Mouse (Mus musculus) lung, embryonic 16.5 days (tissue): ENCODE measurements around the gene Zw10. TPM values are rescaled to one million over a fixed set of nuclear protein-coding genes. Genes with fewer than 3 reads are reported as not detected.
A peak's percentile ranks its signal among the peaks of the same experiment; 100 is the strongest.

Experiments used
- ATAC-seq: fragments of 200-750 bp; cut with Nextera tagmentation; 2 replicates; pipeline ENCODE4 v1.8.0; 2017; ENCODE audit warnings: low read depth, mild to moderate bottlenecking, moderate library complexity
- H3K27ac ChIP-seq: fragments of 300-500 bp; sonication (generic); 2 replicates; pipeline ENCODE4 v1.5.1; 2014; ENCODE audit warnings: mild to moderate bottlenecking, control low read depth, low read length
- H3K27me3 ChIP-seq: fragments of 300-500 bp; sonication (generic); 2 replicates; pipeline ENCODE4 v1.6.1; 2014; ENCODE audit warnings: low read depth, low read length, mixed read lengths; ENCODE audit not compliant: control insufficient read depth, insufficient read depth
- H3K36me3 ChIP-seq: fragments of 300-500 bp; sonication (generic); 2 replicates; pipeline ENCODE4 v1.6.1; 2014; ENCODE audit warnings: low read length; ENCODE audit not compliant: control insufficient read depth, insufficient read depth
- H3K4me1 ChIP-seq: fragments of 300-500 bp; sonication (generic); replicated peaks from 2 replicates; pipeline ENCODE4 v1.6.1; 2014; ENCODE audit warnings: low read length, mixed read lengths; ENCODE audit not compliant: control insufficient read depth, insufficient read depth
- H3K4me2 ChIP-seq: fragments of 300-500 bp; sonication (generic); 2 replicates; pipeline ENCODE4 v1.6.1; 2014; ENCODE audit warnings: low read depth, low read length, control low read depth
- H3K4me3 ChIP-seq: fragments of 300-500 bp; sonication (generic); 2 replicates; pipeline ENCODE4 v1.5.1; 2014; ENCODE audit warnings: mild to moderate bottlenecking, low read length, control low read depth
- H3K9ac ChIP-seq: fragments of 300-500 bp; sonication (generic); 2 replicates; pipeline ENCODE4 v1.6.1; 2014; ENCODE audit warnings: low read length, control low read depth
- H3K9me3 ChIP-seq: fragments of 300-500 bp; sonication (generic); 2 replicates; pipeline ENCODE4 v1.6.1; 2016; ENCODE audit warnings: low read length; ENCODE audit not compliant: control insufficient read depth
- WGBS: fragments of 180-500 bp; shearing (Covaris S2); extraction: QIAGEN DNeasy Blood & Tissue Kit; methylation state at CpG from one replicate; pipeline ENCODE4 v1.1.7; 2014; 5-methylcytosine and 5-hydroxymethylcytosine counted together
- polyA plus RNA-seq: library from polyadenylated mRNA; unstranded; fragments of >200 nt; fragmentation: Nextera tagmentation; extraction: Ambion mirVana; gene quantifications from 2 replicates; pipeline ENCODE4 v1.2.1, GENCODE M21; 2015

Zw10 gene
- 41.2 and 43.5 TPM in 2 replicates for polyA plus RNA-seq

GRCm38 (mm10) chr9:49055333-49056205, at the start of gene Zw10:
Gene Zw10 (plus strand): TSS chr9:49055613.
- WGBS: under 1% methylated on average over 53 of the region's 53 CpGs
- Histone ChIP-seq H3K4me2 (peak within 1 kb of the TSS; percentile 74), H3K27me3 (no peaks in the 10 kb centered on the region), H3K4me3 (peak within 1 kb of the TSS; percentile 76), H3K9me3 (no peaks in the 10 kb centered on the region), H3K9ac (peak within 1 kb of the TSS; percentile 88), H3K27ac (peak within 1 kb of the TSS; percentile 68; the same call in 1 of the 2 replicates), H3K4me1 (peaks cover 6% of the 10 kb centered on the region; the same call in 1 of the 2 replicates), H3K36me3 (peaks cover 8% of the 10 kb centered on the region; the same call in 1 of the 2 replicates)
- peak; percentile 100 for ATAC-seq

GRCm38 (mm10) chr9:49015824-49016223, 39.6 kb upstream of the Zw10 start:
- H3K4me3 ChIP-seq: no peak overlapping the region
- WGBS: 77% methylated on average over 7 of the region's 7 CpGs
- H3K9ac ChIP-seq: no peak overlapping the region
- H3K27me3 ChIP-seq: no peaks in the 10 kb centered on the region
- H3K4me2 ChIP-seq: no peak overlapping the region
- H3K36me3 ChIP-seq: peaks cover 44% of the 10 kb centered on the region
- no peaks in the 10 kb centered on the region for H3K9me3 ChIP-seq
- H3K4me1 ChIP-seq: no peaks in the 10 kb centered on the region
- ATAC-seq: no peak
- no peak overlapping the region for H3K27ac ChIP-seq

GRCm38 (mm10) chr9:49021289-49021688, 34.1 kb upstream of the Zw10 start:
- peaks cover 11% of the 10 kb centered on the region for H3K36me3 ChIP-seq
- no peaks in the 10 kb centered on the region for H3K4me1 ChIP-seq
- no peaks in the 10 kb centered on the region for H3K27me3 ChIP-seq
- WGBS: 92% methylated on average over 5 of the region's 5 CpGs
- H3K9ac ChIP-seq: no peak overlapping the region
- H3K27ac ChIP-seq: no peak overlapping the region
- H3K4me3 ChIP-seq: no peak overlapping the region
- H3K4me2 ChIP-seq: no peak overlapping the region
- ATAC-seq: no peak
- no peaks in the 10 kb centered on the region for H3K9me3 ChIP-seq

- no peak overlapping the region for H3K4me2 ChIP-seq
- 80% methylated on average over 5 of the region's 5 CpGs for WGBS
- no peak overlapping the region for H3K9ac ChIP-seq
- H3K4me3 ChIP-seq: no peak overlapping the region
- H3K27ac ChIP-seq: no peak overlapping the region
- peaks cover 19% of the 10 kb centered on the region for H3K36me3 ChIP-seq
- no peak for ATAC-seq
- H3K27me3 ChIP-seq: no peaks in the 10 kb centered on the region
- H3K4me1 ChIP-seq: no peaks in the 10 kb centered on the region
- no peaks in the 10 kb centered on the region for H3K9me3 ChIP-seq
Measured at GRCm38 (mm10) chr9:49023956-49024355, 31.5 kb upstream of the Zw10 start.

- no peak overlapping the region for H3K9ac ChIP-seq
- no peak overlapping the region for H3K4me3 ChIP-seq
- peaks cover 19% of the 10 kb centered on the region for H3K36me3 ChIP-seq
- H3K4me1 ChIP-seq: no peaks in the 10 kb centered on the region
- 87% methylated on average over 2 of the region's 2 CpGs for WGBS
- H3K27ac ChIP-seq: no peak overlapping the region
- no peaks in the 10 kb centered on the region for H3K27me3 ChIP-seq
- no peaks in the 10 kb centered on the region for H3K9me3 ChIP-seq
- H3K4me2 ChIP-seq: no peak overlapping the region
- no peak for ATAC-seq
Measured at GRCm38 (mm10) chr9:49024529-49024928, 30.9 kb upstream of the Zw10 start.

- ATAC-seq: no peak
Measured at GRCm38 (mm10) chr9:49034764-49035163, 20.6 kb upstream of the Zw10 start.

GRCm38 (mm10) chr9:49050901-49051300, 4.5 kb upstream of the Zw10 start:
- Histone ChIP-seq H3K9ac (no peak overlapping the region), H3K36me3 (no peaks in the 10 kb centered on the region), H3K27ac (no peak overlapping the region), H3K4me2 (no peak overlapping the region), H3K9me3 (no peaks in the 10 kb centered on the region), H3K4me1 (no peaks in the 10 kb centered on the region; the same call in 1 of the 2 replicates), H3K27me3 (no peaks in the 10 kb centered on the region), H3K4me3 (no peak overlapping the region)
- no peak for ATAC-seq
- 59% methylated on average over 5 of the region's 5 CpGs for WGBS

More at GRCm38 (mm10) chr9:49034764-49035163, 20.6 kb upstream of the Zw10 start:
- Histone ChIP-seq H3K27me3 (no peaks in the 10 kb centered on the region), H3K4me3 (no peak overlapping the region), H3K9ac (no peak overlapping the region), H3K9me3 (no peaks in the 10 kb centered on the region), H3K27ac (no peak overlapping the region), H3K4me1 (no peaks in the 10 kb centered on the region), H3K4me2 (no peak overlapping the region), H3K36me3 (peaks cover 37% of the 10 kb centered on the region)
- 88% methylated on average over 4 of the region's 4 CpGs for WGBS

- Histone ChIP-seq H3K4me1 (peaks cover 2% of the 10 kb centered on the region; the same call in 1 of the 2 replicates), H3K4me2 (no peak overlapping the region), H3K27me3 (no peaks in the 10 kb centered on the region), H3K9me3 (no peaks in the 10 kb centered on the region), H3K36me3 (no peaks in the 10 kb centered on the region), H3K27ac (no peak overlapping the region), H3K9ac (no peak overlapping the region), H3K4me3 (no peak overlapping the region)
- 14% methylated on average over 5 of the region's 5 CpGs for WGBS
- ATAC-seq: no peak
Measured at GRCm38 (mm10) chr9:49051349-49051748, 4.1 kb upstream of the Zw10 start.

- no peak for ATAC-seq
- H3K9me3 ChIP-seq: no peaks in the 10 kb centered on the region
- no peak overlapping the region for H3K4me2 ChIP-seq
- H3K4me3 ChIP-seq: no peak overlapping the region
- no peaks in the 10 kb centered on the region for H3K27me3 ChIP-seq
- WGBS: 67% methylated on average over 3 of the region's 3 CpGs
- no peak overlapping the region for H3K27ac ChIP-seq
- H3K4me1 ChIP-seq: peaks cover 6% of the 10 kb centered on the region; the same call in 1 of the 2 replicates
- peaks cover 4% of the 10 kb centered on the region; the same call in 1 of the 2 replicates for H3K36me3 ChIP-seq
- no peak overlapping the region for H3K9ac ChIP-seq
Measured at GRCm38 (mm10) chr9:49054028-49054427, 1.4 kb upstream of the Zw10 start.
